Mouse (Mus musculus): ENCODE measurements around the gene Shank2.

Shank2 gene

GRCm38 (mm10) chr7:144001628-144002027, at the start of gene Shank2:
Gene Shank2 (plus strand): TSS chr7:144001928.
- DNase-seq = no peak

DNA sequence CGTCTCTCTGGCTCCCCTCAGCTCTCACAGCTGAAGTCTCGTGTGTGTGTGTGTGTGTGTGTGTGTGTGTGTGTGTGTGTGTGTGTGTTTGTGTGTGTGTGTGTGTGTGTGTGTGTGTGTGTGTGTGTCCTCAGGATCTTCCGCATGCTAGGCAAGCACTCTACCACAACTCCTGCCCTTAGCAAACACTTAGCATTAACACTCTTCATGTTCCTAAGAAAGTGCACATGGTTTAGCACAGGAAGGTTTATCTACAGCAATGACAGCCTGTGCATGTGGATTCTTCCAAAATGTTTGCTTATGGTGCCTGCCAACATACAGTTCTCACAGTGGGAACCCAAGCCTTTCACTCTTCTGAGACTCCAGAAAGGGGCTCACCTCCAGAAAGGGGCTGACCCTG, 49.6 kb upstream of the Shank2 start:
- DNase-seq = no peak

DNA sequence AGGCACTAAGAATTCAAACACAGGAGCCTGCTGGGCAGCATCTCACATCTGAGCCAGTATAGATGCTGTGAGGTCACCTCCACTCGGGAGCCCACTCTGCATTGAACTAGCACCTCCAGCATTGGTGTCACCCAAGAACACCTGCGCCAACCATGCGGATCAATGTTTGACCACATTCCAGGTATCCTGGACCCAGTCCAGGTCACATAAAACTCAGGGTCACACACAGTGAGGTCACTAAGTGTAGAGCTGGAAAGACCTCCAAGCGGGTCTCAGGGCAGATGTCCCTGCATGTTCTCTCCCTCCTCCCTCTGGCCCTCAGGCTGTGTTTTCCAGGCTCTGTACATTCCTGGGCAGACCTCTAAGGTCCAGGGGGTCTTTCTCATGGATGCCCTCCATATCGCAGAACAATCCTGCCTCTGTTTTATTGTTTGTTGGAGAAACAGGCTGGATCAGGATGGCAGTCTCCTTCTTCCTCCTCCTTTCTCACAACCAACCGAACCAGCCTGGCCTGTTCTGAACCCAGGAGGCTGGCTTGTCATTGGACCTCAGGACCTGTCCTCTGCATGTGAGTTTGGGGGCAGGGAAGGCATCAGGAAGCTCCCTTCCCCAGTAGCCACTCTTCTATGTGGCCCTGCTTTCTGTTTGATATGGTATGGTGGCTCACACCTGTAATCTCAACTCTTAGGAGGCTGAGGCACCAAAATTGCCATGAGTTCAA, 45.0 kb upstream of the Shank2 start:
- DNase-seq = no peak

GRCm38 (mm10) chr7:143958030-143958565, 43.6 kb upstream of the Shank2 start:
- no peak for DNase-seq

DNA sequence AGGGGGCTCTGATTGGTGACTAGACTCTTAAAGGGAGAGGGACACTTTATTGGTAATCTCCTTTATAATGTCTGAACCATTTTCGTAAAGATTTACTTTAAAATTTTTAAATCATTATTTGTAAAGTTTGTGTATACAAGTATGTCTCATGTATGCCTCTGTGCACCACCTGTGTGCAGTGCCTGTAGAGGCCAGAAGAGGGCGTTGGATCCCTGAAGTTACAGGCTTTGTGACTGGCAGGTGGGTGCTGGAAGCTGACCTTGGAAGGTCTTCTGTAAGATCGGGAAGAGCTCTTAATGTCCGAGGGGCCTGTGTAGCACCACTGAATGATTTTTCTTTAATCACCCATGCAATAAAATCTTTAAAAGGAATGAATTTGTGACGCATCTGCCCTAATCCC, 37.9 kb upstream of the Shank2 start:
- DNase-seq = no peak

- no peak for DNase-seq
Measured at GRCm38 (mm10) chr7:143966621-143967020, 35.1 kb upstream of the Shank2 start.

GRCm38 (mm10) chr7:143977491-143977830, 24.3 kb upstream of the Shank2 start:
- DNase-seq = no peak

GRCm38 (mm10) chr7:143977831-143978682, 23.7 kb upstream of the Shank2 start:
- DNase-seq = peak; percentile 9

DNA sequence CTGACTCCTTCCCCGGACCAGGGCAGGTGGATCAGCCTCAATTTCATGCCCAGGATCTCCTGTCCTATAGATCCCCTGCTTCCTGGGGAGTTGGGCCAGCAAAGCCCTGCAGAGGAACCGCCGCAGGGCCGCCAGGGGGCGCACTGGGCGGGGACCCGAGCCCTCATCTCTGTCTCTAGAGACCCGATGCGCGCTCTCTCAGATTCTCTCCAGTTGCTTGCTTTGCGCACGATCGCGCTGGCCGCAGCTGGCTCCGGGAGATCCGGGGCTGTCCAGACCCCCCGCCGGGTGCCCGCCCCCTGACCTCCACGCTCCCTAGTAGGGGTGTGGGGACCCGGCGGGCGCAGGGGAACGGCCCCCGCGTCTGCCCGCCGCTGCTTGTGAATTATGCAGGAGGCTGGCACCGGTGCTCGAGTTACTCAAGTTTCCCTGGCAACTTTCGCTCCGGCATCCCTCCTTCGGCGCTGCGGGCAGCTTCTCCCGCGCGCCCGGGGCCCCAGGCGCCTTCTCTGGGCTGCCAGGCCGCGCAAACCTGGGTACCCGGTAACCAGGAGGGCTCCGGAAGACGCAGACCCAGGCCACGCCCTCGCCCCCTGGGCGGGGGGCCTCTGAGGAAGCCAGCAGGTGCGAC, 22.9 kb upstream of the Shank2 start:
- DNase-seq = peak; percentile 74

DNA sequence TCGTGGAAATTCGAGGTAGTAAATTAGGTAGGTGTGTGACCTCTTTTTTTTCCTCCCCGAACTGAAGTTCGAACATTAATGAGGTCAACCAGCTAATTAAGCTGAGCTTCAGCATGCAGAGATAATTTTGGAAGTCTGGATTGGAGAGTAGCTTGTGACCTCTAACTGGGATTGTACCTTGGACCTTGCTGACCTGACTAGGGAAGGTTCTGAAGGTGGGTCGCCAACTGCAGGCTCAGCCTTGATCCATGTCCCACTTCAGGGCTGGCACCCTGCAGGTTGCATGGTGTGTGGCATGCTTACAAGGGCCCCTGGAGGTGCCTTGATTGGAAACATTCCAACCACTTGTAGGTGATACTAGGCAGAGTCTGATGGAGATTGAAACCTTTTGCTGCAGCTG, 21.7 kb upstream of the Shank2 start:
- DNase-seq = no peak

DNA sequence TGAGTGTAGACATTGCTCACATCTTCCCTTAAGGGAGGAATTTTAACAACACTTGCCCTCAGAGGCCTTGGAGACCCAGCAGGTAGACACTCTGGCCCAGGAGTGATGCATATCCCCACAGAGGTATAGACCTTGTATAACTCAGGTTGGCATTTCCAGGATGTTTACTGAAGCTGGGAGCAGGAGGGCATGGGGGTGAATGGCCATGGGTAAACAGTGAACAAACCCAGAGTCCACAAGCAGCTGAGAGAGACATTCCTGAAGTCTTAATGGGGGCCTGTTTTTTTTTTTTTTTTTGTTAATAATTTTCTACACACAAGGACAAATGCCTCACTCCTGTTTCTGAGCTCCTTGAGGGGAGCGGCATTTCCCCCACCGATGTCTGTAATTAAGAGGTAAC, 15.4 kb upstream of the Shank2 start:
- DNase-seq = no peak

- no peak for DNase-seq
Measured at GRCm38 (mm10) chr7:143991160-143991559, 10.6 kb upstream of the Shank2 start.

DNA sequence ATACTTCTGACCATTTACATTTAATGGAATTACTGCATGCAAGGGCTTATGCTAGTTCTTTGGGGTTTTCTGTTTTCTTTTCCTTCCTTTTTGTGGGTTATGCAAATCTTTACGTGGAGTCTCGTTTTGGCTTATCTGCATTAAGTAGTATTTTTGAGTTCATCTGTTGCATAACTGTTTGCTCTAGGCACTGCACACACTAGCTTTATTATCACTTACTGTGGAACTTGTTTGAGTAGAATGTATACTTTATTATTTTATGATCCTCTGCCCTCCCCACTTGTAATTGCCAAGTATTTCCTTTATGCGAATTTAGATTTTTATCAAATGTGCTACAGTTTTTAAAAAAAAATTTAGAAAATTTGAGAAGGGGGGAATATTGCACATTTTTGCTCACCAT, 2.7 kb upstream of the Shank2 start:
- DNase-seq = no peak

- DNase-seq = no peak
Measured at GRCm38 (mm10) chr7:144003471-144003870, 1.7 kb downstream of the Shank2 start.

DNA sequence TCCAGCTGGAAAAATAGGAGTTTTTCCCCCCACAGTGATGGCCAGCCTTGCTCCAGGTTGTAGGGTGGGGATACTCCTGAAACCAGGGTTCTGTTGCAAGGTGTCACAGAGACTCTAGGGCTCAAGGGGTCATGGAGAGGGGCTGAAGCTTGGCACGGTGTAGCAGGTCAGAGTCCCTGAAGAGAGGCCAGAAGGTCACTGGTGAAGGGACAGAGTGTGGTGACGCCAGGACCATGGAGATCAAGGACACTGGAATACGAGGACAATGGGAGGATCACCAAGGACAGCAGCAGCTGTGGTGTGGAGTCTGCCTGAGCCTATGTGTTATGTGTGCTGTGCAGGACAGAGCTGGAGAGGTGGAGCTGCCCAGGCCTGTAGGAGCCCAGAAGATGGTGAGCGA, 6.4 kb downstream of the Shank2 start:
- no peak for DNase-seq

DNA sequence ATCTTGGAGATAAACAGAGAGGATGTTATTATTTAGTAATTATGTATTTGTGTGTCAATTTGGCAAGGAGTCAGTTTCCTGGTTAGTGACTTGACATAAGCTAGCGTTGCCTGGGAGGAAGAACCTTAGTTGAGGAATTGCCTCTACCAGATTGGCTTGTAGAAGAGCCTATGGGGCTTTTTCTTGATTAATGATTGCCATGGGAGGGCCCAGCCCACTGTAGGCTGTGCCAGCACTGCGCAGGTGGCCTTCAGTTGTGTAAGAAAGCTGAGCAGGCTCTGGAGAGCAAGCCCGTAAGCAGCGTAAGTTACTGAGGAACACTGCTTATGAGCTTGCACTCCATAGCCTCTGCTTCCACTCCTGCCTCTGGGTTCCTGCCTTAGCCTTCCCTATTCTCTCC, 7.3 kb downstream of the Shank2 start:
- DNase-seq = no peak

GRCm38 (mm10) chr7:144014485-144014884, 12.8 kb downstream of the Shank2 start:
- no peak for DNase-seq

GRCm38 (mm10) chr7:144021801-144022200, 20.1 kb downstream of the Shank2 start:
- DNase-seq = no peak

DNA sequence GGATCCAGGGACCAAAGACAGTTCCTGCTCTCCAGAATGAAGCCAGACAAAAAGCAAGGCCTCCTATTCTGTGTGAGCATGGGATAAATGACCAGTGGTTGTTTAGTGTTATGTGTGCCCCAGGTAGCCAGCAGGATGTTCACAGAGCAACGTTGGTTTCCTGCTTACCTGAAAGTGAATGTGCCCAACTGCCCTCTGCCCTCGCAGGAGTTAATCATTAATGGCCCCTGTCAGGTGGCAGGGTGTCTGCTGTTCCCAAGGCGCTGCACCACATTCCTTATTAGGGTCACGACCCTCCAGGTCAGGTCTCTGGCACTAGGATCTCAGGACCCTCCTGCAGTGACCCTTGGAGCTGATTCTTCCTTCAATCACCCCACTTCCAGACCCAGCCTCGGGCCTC, 21.0 kb downstream of the Shank2 start:
- no peak for DNase-seq

DNA sequence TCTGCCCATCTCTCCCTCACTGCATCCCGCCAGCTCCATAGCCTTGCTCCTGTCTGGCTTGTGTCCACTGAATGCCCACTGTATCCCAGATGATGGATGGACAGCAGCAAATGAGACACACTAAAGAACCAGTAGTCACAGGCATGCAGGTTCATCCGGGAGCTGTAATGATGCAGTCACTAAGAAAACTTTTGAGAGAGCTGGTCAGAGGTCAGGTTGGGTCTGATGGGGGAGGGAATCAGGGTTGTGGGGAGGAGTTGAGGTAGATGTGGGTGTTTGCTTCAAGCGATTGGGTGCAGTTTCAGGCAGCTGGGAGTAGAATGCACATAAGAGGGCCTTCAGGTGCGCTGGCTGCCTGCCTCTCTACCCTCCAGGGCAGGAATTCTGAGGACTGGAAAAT, 21.8 kb downstream of the Shank2 start:
- DNase-seq = no peak

- DNase-seq = peak; percentile 5
Measured at GRCm38 (mm10) chr7:144026024-144026752, 24.5 kb downstream of the Shank2 start.

- no peak for DNase-seq
Measured at GRCm38 (mm10) chr7:144029246-144029645, 27.5 kb downstream of the Shank2 start.

DNA sequence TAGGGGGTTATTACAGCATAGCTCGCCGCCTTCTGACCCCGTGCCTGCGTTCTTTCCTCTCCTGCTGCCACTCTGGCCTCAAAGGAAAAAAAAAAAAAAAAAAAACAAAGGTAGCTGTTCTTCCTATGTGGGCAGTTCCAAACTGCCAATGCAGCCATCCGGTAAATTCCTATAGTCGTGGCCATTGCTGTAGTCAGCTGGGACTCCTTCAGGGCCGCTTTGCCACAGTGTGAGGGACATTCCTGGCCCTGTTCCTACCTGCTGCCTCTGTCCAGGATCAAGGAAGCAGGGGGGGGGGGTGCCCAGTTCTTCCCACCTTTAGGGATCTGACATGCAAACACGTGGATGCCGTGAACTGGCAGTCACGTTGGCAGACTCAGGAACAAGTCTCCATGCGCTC, 29.1 kb downstream of the Shank2 start:
- no peak for DNase-seq

All from thymus, postnatal 14 days (tissue).